In genomic region chr6:37336831-37337260, GRCm38 (mm10) we compare ENCODE assay signal across 12 mouse cellular contexts. TPM values are rescaled to one million over a fixed set of nuclear protein-coding genes. Genes with fewer than 3 reads are reported as not detected.
DNase-seq lines count a peak whose midpoint lies in the region; ATAC-seq and TF ChIP-seq lines count a peak whose summit lies in the region.
"Had no signal": no experiment of that assay in that cellular context is flagged by ENCODE, and none has a peak within 500 bp of the region (broad histone marks: within the 10 kb centered on the region; RNA-seq: fewer than 3 reads in every experiment).

No protein-coding gene starts in this region.

- ATAC-seq in heart, embryonic 11.5 days (replicated peaks; ENCODE audit: insufficient number of reproducible peaks, low FRiP score, low TSS enrichment) = no peak
- no peak for ATAC-seq in granulocyte monocyte progenitor cell, adult 5-6 weeks (replicated peaks; ENCODE audit: poor library complexity, severe bottlenecking)

- H3K27ac ChIP-seq in heart, embryonic 11.5 days (ENCODE audit: low read depth, low read length) = 0 out of 2 replicates have a peak overlapping the region, but pooled peaks have one; percentile 5
- peak overlapping the region; percentile 93 for H3K27ac ChIP-seq in embryonic fibroblast, embryonic 13.5 days (ENCODE audit: insufficient read depth, low read length)

- WGBS in heart, embryonic 11.5 days (ENCODE audit: insufficient replicate concordance) = 28% methylated on average over 5 of the region's 5 CpGs

- H3K4me3 ChIP-seq in heart, embryonic 11.5 days (ENCODE audit: low read depth, low read length) = no peak overlapping the region
- peak overlapping the region; percentile 26; the same call in 1 of the 2 replicates for H3K4me3 ChIP-seq in E14TG2a.4 (replicated peaks; ENCODE audit: low read length)
- no peak overlapping the region for H3K4me3 ChIP-seq in embryonic fibroblast, embryonic 13.5 days (ENCODE audit: insufficient read depth, low read length)
- H3K4me3 ChIP-seq: erythroblast, embryonic 14.5 days had no signal

- peaks cover 30% of the 10 kb centered on the region for H3K36me3 ChIP-seq in heart, embryonic 11.5 days (ENCODE audit: control insufficient read depth, insufficient read depth, low read length)
- peaks cover 21% of the 10 kb centered on the region for H3K36me3 ChIP-seq in E14TG2a.4 (ENCODE audit: insufficient read depth, low read length)

- no peak for DNase-seq in heart, adult 18-20 months
- peak; percentile 53 for DNase-seq in lung, postnatal 10 days
- DNase-seq in gastrocnemius, postnatal 10 days = no peak
- DNase-seq in cerebellum, postnatal 4 days (ENCODE audit: low spot score in 2 of 2) = no peak
- DNase-seq: adrenal gland, adult 8-10 months; B cell, adult 2 months; kidney, postnatal 14 days had no signal

- H3K4me2 ChIP-seq in heart, embryonic 11.5 days = no peak overlapping the region

- no peak for TF ChIP-seq CTCF in E14TG2a.4 (conservative IDR thresholded peaks at IDR 0.05; ENCODE audit: low read length)
- TF ChIP-seq CTCF in embryonic fibroblast, embryonic 13.5 days (IDR thresholded peaks at IDR 0.05; ENCODE audit: borderline replicate concordance, insufficient read depth, low read length) = no peak

- H3K27me3 ChIP-seq in heart, embryonic 11.5 days (ENCODE audit: control insufficient read depth, insufficient read depth, low read length) = no peaks in the 10 kb centered on the region
- H3K27me3 ChIP-seq in E14TG2a.4 (ENCODE audit: insufficient read depth, low read length) = peaks cover 4% of the 10 kb centered on the region

- no peaks in the 10 kb centered on the region for H3K9me3 ChIP-seq in heart, embryonic 11.5 days (replicated peaks; ENCODE audit: control insufficient read depth, low read length)
- H3K9me3 ChIP-seq in E14TG2a.4 (ENCODE audit: low read length) = peaks cover 9% of the 10 kb centered on the region

- peaks cover 13% of the 10 kb centered on the region for H3K4me1 ChIP-seq in heart, embryonic 11.5 days (ENCODE audit: control insufficient read depth, insufficient read depth, low read length)
- H3K4me1 ChIP-seq in E14TG2a.4 (replicated peaks; ENCODE audit: low read depth, low read length) = peaks cover 55% of the 10 kb centered on the region
- H3K4me1 ChIP-seq in embryonic fibroblast, embryonic 13.5 days (ENCODE audit: control insufficient read depth, insufficient read depth, low read length) = no peaks in the 10 kb centered on the region

- TF ChIP-seq POLR2A in embryonic fibroblast, embryonic 13.5 days (IDR thresholded peaks at IDR 0.05; ENCODE audit: low read depth, low read length) = no peak

- H3K9ac ChIP-seq in heart, embryonic 11.5 days (ENCODE audit: low read depth, low read length) = no peak overlapping the region

RNA-seq across cellular contexts. Expression of gene Dgki, which starts 36.9 kb away (rescaled TPM):
- polyA plus RNA-seq in heart, embryonic 11.5 days (2014; fragmentation: Nextera tagmentation; extraction: Ambion mirVana) = 1.0 and 1.1 TPM in 2 replicates
- under 1 TPM; 0.17 to 0.64 TPM for total RNA-seq in heart, adult 18-20 months (2021)
- polyA plus RNA-seq in embryonic fibroblast, embryonic 13.5 days (2011; ENCODE audit: insufficient read length, low read depth, missing spikeins) = 0.25 and 0.33 TPM in 2 replicates
- total RNA-seq in granulocyte monocyte progenitor cell, adult 5-6 weeks (2014; fragmentation: Nextera tagmentation) = not detected in 2 replicates
- total RNA-seq in granulocyte monocyte progenitor cell, adult 5-6 weeks (2017) = not detected in 2 replicates
- 1 to 10 TPM in 1 of 2 experiments, under 1 TPM in 1; 0.61 to 1.7 TPM for total RNA-seq in gastrocnemius, postnatal 10 days (2021)
- polyA plus RNA-seq: erythroblast, embryonic 14.5 days had no signal
